Mouse (Mus musculus): ENCODE results near the gene Hivep2.

GRCm38 (mm10) chr10:13968234-13968555 lies 2.3 kb downstream of the Hivep2 start:
- TF ChIP-seq POLR2A (IDR thresholded peaks at IDR 0.05; ENCODE audit: borderline replicate concordance, extremely low read depth, insufficient read depth, insufficient read length, poor library complexity, severe bottlenecking) (no peak), CTCF (IDR thresholded peaks at IDR 0.05; ENCODE audit: borderline replicate concordance, extremely low read depth, insufficient read depth, insufficient read length) (no peak)
